Mouse (Mus musculus) C2C12 (cell line): ENCODE data around the gene Klhl21. TPM values are rescaled to one million over a fixed set of nuclear protein-coding genes. Genes with fewer than 3 reads are reported as not detected.

Source experiments
- H3K27me3 ChIP-seq: one replicate; pipeline ENCODE4 v1.6.1; 2011; ENCODE audit not compliant: control insufficient read depth, insufficient read depth, insufficient read length
- H3K36me3 ChIP-seq: one replicate; pipeline ENCODE4 v1.6.1; 2011; ENCODE audit not compliant: control insufficient read depth, insufficient read depth
- H3K4me3 ChIP-seq: one replicate; pipeline ENCODE4 v1.5.1; 2011; ENCODE audit warnings: mild to moderate bottlenecking, control low read depth; ENCODE audit not compliant: poor library complexity, insufficient read depth, severe bottlenecking
- H3K79me2 ChIP-seq: one replicate; pipeline ENCODE4 v1.6.1; 2011; ENCODE audit not compliant: control insufficient read depth, insufficient read depth
- H3K79me3 ChIP-seq: one replicate; pipeline ENCODE4 v1.6.1; 2011; ENCODE audit warnings: low read depth, control low read depth
- H3ac ChIP-seq: one replicate; pipeline ENCODE3; 2011; ENCODE audit warnings: low read depth; ENCODE audit not compliant: control insufficient read depth, insufficient read length
- CEBPB ChIP-seq: IDR thresholded peaks from one replicate; pipeline ENCODE4 v1.6.1; 2011; ENCODE audit warnings: low read depth, mild to moderate bottlenecking, control low read depth, moderate library complexity
- CTCF ChIP-seq: IDR thresholded peaks from one replicate; pipeline ENCODE4 v1.5.1; 2011; ENCODE audit not compliant: control insufficient read depth, insufficient read depth, insufficient read length
- FOSL1 ChIP-seq: IDR thresholded peaks from one replicate; pipeline ENCODE4 v1.8.0; 2011; ENCODE audit warnings: mild to moderate bottlenecking, low read length; ENCODE audit not compliant: poor library complexity, insufficient read depth, severe bottlenecking
- MAX ChIP-seq: IDR thresholded peaks from one replicate; pipeline ENCODE4 v1.6.1; 2011; ENCODE audit warnings: mild to moderate bottlenecking, control low read depth
- MYOD1 ChIP-seq: IDR thresholded peaks from one replicate; pipeline ENCODE4 v1.6.1; 2011; ENCODE audit warnings: low read depth; ENCODE audit not compliant: control insufficient read depth, insufficient read length
- MYOG ChIP-seq: IDR thresholded peaks from one replicate; pipeline ENCODE4 v1.6.1; 2011; ENCODE audit not compliant: control insufficient read depth, insufficient read length; ENCODE audit errors: extremely low read depth
- USF1 ChIP-seq: IDR thresholded peaks from one replicate; pipeline ENCODE4 v1.6.1; 2011; ENCODE audit warnings: low read depth, mild to moderate bottlenecking, control low read depth, moderate library complexity
- polyA plus RNA-seq: library from polyadenylated mRNA; unstranded; fragments of >200 nt; fragmentation: generic; extraction: Trizol; gene quantifications from one replicate; pipeline ENCODE4 v1.2.1, GENCODE M21; 2012; ENCODE audit warnings: missing spikeins

Gene Klhl21
- polyA plus RNA-seq, 1 experiment = 36.2 TPM

DNA sequence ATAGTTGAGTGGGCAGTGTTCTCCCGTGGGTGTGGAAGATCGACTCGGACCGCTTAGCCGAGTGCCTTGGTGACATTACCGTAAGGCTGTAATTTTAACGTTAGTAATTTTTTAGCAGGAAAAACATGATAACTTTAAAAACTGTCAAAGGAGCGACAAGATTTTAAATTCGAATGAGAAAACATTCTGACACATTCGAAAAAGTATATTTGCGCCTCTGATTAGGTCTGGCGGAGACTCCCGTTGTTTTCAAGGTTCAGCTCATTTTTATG is 11.7 kb upstream of the Klhl21 start:
- Histone ChIP-seq H3ac (peak overlapping the region; percentile 83), H3K79me2 (peaks cover 41% of the 10 kb centered on the region), H3K79me3 (peaks cover 9% of the 10 kb centered on the region), H3K36me3 (peaks cover 17% of the 10 kb centered on the region), H3K27me3 (no peaks in the 10 kb centered on the region), H3K4me3 (peak overlapping the region; percentile 76)
- TF ChIP-seq MYOG (no peak), FOSL1 (no peak)

DNA sequence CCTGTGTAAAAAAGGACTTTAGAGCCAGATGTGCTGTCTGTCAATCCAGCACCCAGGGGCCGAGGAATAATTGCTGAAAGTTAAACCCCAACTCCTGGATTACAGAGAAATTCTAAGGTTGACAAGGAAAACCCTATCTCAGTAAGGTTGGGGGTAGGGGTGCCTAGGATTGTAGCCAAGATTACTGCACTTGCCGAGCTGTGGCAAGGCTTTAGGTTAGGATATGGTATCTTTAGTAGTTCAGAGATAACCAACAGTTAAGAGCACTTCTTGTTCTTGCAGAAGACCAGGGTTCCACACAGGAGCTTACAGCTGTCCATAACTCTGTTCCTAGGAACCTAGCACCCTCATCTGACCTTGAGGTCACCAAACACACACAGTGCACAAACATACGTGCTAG is 10.9 kb upstream of the Klhl21 start:
- H3K79me2 ChIP-seq = peaks cover 33% of the 10 kb centered on the region
- no peak overlapping the region for H3ac ChIP-seq
- H3K27me3 ChIP-seq = no peaks in the 10 kb centered on the region
- TF ChIP-seq MYOG = no peak
- no peak for TF ChIP-seq MYOD1
- TF ChIP-seq MAX = no peak
- no peak for TF ChIP-seq USF1
- no peak for TF ChIP-seq CEBPB
- no peak for TF ChIP-seq CTCF
- TF ChIP-seq FOSL1 = no peak
- peaks cover 6% of the 10 kb centered on the region for H3K79me3 ChIP-seq
- H3K36me3 ChIP-seq = peaks cover 9% of the 10 kb centered on the region
- no peak overlapping the region for H3K4me3 ChIP-seq

DNA sequence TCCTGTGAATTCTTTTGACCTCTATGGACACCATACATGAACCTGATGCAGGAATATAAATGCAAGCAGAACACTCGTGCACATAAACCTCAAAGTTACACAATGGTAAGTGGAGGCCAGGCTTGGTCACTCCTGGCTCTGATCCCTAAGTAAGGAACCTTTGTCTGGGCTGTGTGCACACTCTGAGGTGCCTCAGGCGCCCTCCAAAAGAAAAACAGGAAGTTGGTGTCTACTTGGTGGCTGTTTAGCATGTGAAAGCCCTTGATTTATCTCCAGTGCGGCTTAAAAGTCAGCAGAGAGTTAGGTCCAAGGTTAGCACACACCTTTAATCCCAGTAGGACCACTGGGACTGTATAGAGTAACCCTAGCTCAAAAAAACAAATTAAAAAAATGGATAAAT is 9.1 kb upstream of the Klhl21 start:
- Histone ChIP-seq H3K79me3 (peaks cover 2% of the 10 kb centered on the region), H3ac (no peak overlapping the region), H3K4me3 (no peak overlapping the region), H3K27me3 (no peaks in the 10 kb centered on the region), H3K79me2 (peaks cover 15% of the 10 kb centered on the region), H3K36me3 (no peaks in the 10 kb centered on the region)
- TF ChIP-seq MYOD1 = no peak
- no peak for TF ChIP-seq MAX
- TF ChIP-seq CTCF = no peak
- no peak for TF ChIP-seq MYOG
- TF ChIP-seq CEBPB = no peak
- no peak for TF ChIP-seq USF1
- no peak for TF ChIP-seq FOSL1

DNA sequence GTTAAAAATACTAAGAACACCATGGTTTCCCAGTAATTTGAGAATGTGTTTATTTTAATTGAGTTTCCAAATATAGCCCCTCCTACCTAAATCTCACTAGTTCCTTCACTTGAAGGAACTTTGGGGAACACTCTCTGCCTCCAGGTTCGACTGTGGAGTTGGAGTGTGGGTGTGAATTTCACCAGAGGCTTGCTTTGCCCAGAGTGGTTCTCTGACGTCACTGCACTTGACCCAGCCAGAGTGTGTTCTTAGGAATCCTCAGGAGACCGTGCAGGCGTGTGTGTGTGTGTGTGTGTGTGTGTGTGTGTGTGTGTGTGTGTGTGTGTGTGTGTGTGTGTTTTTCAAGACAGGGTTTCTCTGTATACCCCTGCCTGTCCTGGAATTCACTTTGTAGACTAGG is 7.7 kb upstream of the Klhl21 start:
- TF ChIP-seq MYOG (no peak), USF1 (no peak), CEBPB (no peak), FOSL1 (no peak), MAX (no peak), CTCF (no peak), MYOD1 (no peak)
- Histone ChIP-seq H3K27me3 (no peaks in the 10 kb centered on the region), H3K79me3 (no peaks in the 10 kb centered on the region), H3K36me3 (no peaks in the 10 kb centered on the region), H3ac (no peak overlapping the region), H3K4me3 (no peak overlapping the region), H3K79me2 (peaks cover under 1% of the 10 kb centered on the region)

DNA sequence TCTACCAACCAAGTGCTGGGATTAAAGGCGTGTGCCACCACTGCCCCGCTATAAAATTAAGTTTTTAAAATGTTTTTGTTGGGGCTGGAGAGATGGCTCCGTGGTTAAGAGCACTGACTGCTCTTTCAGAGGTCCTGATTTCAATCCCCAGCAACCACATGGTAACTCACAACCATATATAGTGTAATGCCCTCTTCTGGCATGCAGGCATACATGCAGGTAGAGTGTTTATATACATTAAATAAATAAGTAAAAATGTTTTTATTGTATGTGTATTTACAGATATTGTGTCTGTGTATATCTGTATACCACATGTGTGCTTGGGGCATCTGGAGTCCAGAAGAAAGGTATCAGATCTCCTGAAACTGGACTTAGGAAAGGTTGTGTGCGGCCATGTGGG is 7.3 kb upstream of the Klhl21 start:
- Histone ChIP-seq H3K27me3 (no peaks in the 10 kb centered on the region), H3K79me2 (no peaks in the 10 kb centered on the region), H3K36me3 (no peaks in the 10 kb centered on the region), H3K4me3 (no peak overlapping the region), H3K79me3 (no peaks in the 10 kb centered on the region), H3ac (no peak overlapping the region)
- TF ChIP-seq FOSL1 = no peak
- no peak for TF ChIP-seq CEBPB
- TF ChIP-seq MAX = no peak
- no peak for TF ChIP-seq MYOG
- TF ChIP-seq CTCF = no peak
- TF ChIP-seq USF1 = no peak
- no peak for TF ChIP-seq MYOD1

DNA sequence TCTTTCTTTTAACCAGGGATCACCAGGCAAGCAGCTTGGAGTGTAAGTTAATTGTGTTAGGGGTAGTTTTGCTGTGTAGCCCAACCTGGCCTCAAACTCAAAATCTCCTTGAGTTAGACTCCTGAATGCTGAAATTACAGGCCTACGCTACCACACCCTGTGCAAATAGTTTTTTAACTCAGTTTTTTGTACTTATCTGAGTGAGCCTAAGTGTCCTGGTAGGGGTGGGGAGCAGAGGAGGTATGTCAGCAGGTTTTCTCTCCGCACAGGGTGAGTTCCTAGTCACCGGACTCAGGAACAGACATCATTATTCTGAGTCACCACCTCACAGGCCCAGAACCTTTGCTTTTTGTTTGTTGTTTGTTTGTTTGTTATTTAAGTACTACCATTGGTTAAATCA is 6.5 kb upstream of the Klhl21 start:
- Histone ChIP-seq H3K36me3 (no peaks in the 10 kb centered on the region), H3K27me3 (no peaks in the 10 kb centered on the region), H3K4me3 (no peak overlapping the region), H3ac (no peak overlapping the region), H3K79me3 (no peaks in the 10 kb centered on the region), H3K79me2 (no peaks in the 10 kb centered on the region)
- TF ChIP-seq MYOG = no peak
- no peak for TF ChIP-seq MAX
